In genomic region chr4:123693384-123693783, GRCm38 (mm10) we compare ENCODE assay signal across 26 mouse cellular contexts. TPM values are rescaled to one million over a fixed set of nuclear protein-coding genes. Genes with fewer than 3 reads are reported as not detected.
DNase-seq lines count a peak whose midpoint lies in the region; ATAC-seq lines count a peak whose summit lies in the region.
"Had no signal": no experiment of that assay in that cellular context is flagged by ENCODE, and none has a peak within 500 bp of the region (broad histone marks: within the 10 kb centered on the region; RNA-seq: fewer than 3 reads in every experiment).

No protein-coding gene starts in this region.

- H3K4me1 ChIP-seq in kidney, embryonic 16.5 days (ENCODE audit: insufficient read depth, low read length): no peaks in the 10 kb centered on the region
- H3K4me1 ChIP-seq in neural tube, embryonic 13.5 days (replicated peaks): no peaks in the 10 kb centered on the region
- no peaks in the 10 kb centered on the region for H3K4me1 ChIP-seq in neural tube, embryonic 14.5 days (ENCODE audit: control insufficient read depth, insufficient read depth, low read length)
- H3K4me1 ChIP-seq: embryonic facial prominence, embryonic 13.5 days; embryonic facial prominence, embryonic 15.5 days; forebrain, embryonic 10.5 days; forebrain, embryonic 12.5 days had no signal

- ATAC-seq in kidney, embryonic 16.5 days (ENCODE audit: low FRiP score, low TSS enrichment): peak; percentile 63
- no peak for ATAC-seq in neural tube, embryonic 13.5 days (ENCODE audit: low read depth)
- ATAC-seq in neural tube, embryonic 14.5 days (ENCODE audit: low read depth): peak; percentile 65
- ATAC-seq: activated CD4-positive, CD25-positive, alpha-beta regulatory T cell, adult 4 months; forebrain, embryonic 14.5 days; forebrain, embryonic 16.5 days; Patski had no signal

- H3K4me2 ChIP-seq in kidney, embryonic 16.5 days (replicated peaks; ENCODE audit: low read depth, low read length): no peak overlapping the region
- no peak overlapping the region for H3K4me2 ChIP-seq in neural tube, embryonic 13.5 days
- no peak overlapping the region for H3K4me2 ChIP-seq in neural tube, embryonic 14.5 days (ENCODE audit: low read depth, low read length)
- H3K4me2 ChIP-seq: embryonic facial prominence, embryonic 13.5 days; embryonic facial prominence, embryonic 15.5 days; forebrain, embryonic 12.5 days had no signal

- no peak overlapping the region for H3K4me3 ChIP-seq in kidney, embryonic 16.5 days (ENCODE audit: low read length)
- H3K4me3 ChIP-seq in neural tube, embryonic 13.5 days: no peak overlapping the region
- no peak overlapping the region for H3K4me3 ChIP-seq in neural tube, embryonic 14.5 days (ENCODE audit: low read depth, low read length)
- H3K4me3 ChIP-seq: embryonic facial prominence, embryonic 13.5 days; embryonic facial prominence, embryonic 15.5 days; erythroblast, embryonic 14.5 days; forebrain, embryonic 10.5 days; forebrain, embryonic 12.5 days had no signal

- H3K27ac ChIP-seq in kidney, embryonic 16.5 days (ENCODE audit: low read length): no peak overlapping the region
- H3K27ac ChIP-seq in neural tube, embryonic 13.5 days (replicated peaks): 0 out of 2 replicates have a peak overlapping the region, but pooled peaks have one; percentile 9
- no peak overlapping the region for H3K27ac ChIP-seq in neural tube, embryonic 14.5 days (ENCODE audit: low read depth, low read length)
- H3K27ac ChIP-seq: embryonic facial prominence, embryonic 13.5 days; embryonic facial prominence, embryonic 15.5 days; forebrain, embryonic 10.5 days; forebrain, embryonic 12.5 days had no signal

- H3K27me3 ChIP-seq in kidney, embryonic 16.5 days (ENCODE audit: insufficient read depth, low read length): no peaks in the 10 kb centered on the region
- H3K27me3 ChIP-seq in neural tube, embryonic 13.5 days: no peaks in the 10 kb centered on the region
- no peaks in the 10 kb centered on the region for H3K27me3 ChIP-seq in neural tube, embryonic 14.5 days (ENCODE audit: control insufficient read depth, insufficient read depth, low read length)
- H3K27me3 ChIP-seq: embryonic facial prominence, embryonic 13.5 days; embryonic facial prominence, embryonic 15.5 days; forebrain, embryonic 12.5 days; Patski had no signal

- WGBS in kidney, embryonic 16.5 days: 46% methylated on average over 12 of the region's 12 CpGs
- WGBS in neural tube, embryonic 13.5 days: 59% methylated on average over 12 of the region's 12 CpGs
- 61% methylated on average over 12 of the region's 12 CpGs for WGBS in neural tube, embryonic 14.5 days

- H3K9me3 ChIP-seq in kidney, embryonic 16.5 days (ENCODE audit: low read length): no peaks in the 10 kb centered on the region
- H3K9me3 ChIP-seq in neural tube, embryonic 13.5 days: no peaks in the 10 kb centered on the region
- no peaks in the 10 kb centered on the region for H3K9me3 ChIP-seq in neural tube, embryonic 14.5 days (ENCODE audit: control insufficient read depth, low read length)
- H3K9me3 ChIP-seq: embryonic facial prominence, embryonic 13.5 days; embryonic facial prominence, embryonic 15.5 days; forebrain, embryonic 10.5 days; forebrain, embryonic 12.5 days had no signal

- no peaks in the 10 kb centered on the region for H3K36me3 ChIP-seq in kidney, embryonic 16.5 days (ENCODE audit: insufficient read depth, low read length)
- no peaks in the 10 kb centered on the region for H3K36me3 ChIP-seq in neural tube, embryonic 13.5 days
- H3K36me3 ChIP-seq in neural tube, embryonic 14.5 days (ENCODE audit: control insufficient read depth, insufficient read depth, low read length): no peaks in the 10 kb centered on the region
- H3K36me3 ChIP-seq: embryonic facial prominence, embryonic 13.5 days; embryonic facial prominence, embryonic 15.5 days; forebrain, embryonic 10.5 days; forebrain, embryonic 12.5 days had no signal

- DNase-seq in kidney, postnatal 4 days: no peak
- DNase-seq in neural tube, embryonic 10.5 days (ENCODE audit: extremely low spot score, low spot score): no peak
- no peak for DNase-seq in layer of hippocampus, adult 11-12 months (ENCODE audit: low spot score)
- DNase-seq in natural killer cell, adult 2 months (ENCODE audit: low spot score in 2 of 2): no peak
- DNase-seq: adrenal gland, adult 2 months; adrenal gland, postnatal 10 days; adrenal gland, postnatal 25 days; cerebellum, adult 11 months; cerebellum, adult 18-20 months; cerebellum, adult 8-10 months; cerebellum, adult 9-11 months; cerebellum, postnatal 14 days; cerebellum, postnatal 36 days; embryo, embryonic 11 days had no signal

- no peak overlapping the region for H3K9ac ChIP-seq in kidney, embryonic 16.5 days (replicated peaks; ENCODE audit: low read length)
- no peak overlapping the region for H3K9ac ChIP-seq in neural tube, embryonic 13.5 days
- no peak overlapping the region for H3K9ac ChIP-seq in neural tube, embryonic 14.5 days (replicated peaks; ENCODE audit: low read depth, low read length)
- H3K9ac ChIP-seq: embryonic facial prominence, embryonic 13.5 days; embryonic facial prominence, embryonic 15.5 days; forebrain, embryonic 12.5 days had no signal

RNA-seq across cellular contexts. Expression of gene Macf1, which starts 9.2 kb away (rescaled TPM):
- 37.1 and 38.1 TPM in 2 replicates for polyA plus RNA-seq in kidney, embryonic 16.5 days (2015; fragmentation: Nextera tagmentation; extraction: Ambion mirVana)
- 57.7 and 59.3 TPM in 2 replicates for polyA plus RNA-seq in neural tube, embryonic 13.5 days (2015; fragmentation: Nextera tagmentation; extraction: Ambion mirVana)
- 111 and 144 TPM in 2 replicates for polyA plus RNA-seq in neural tube, embryonic 14.5 days (2014; fragmentation: Nextera tagmentation; extraction: Ambion mirVana)

RNA-seq across cellular contexts. Expression of gene Ndufs5, which starts 24.6 kb away (rescaled TPM):
- polyA plus RNA-seq in kidney, embryonic 16.5 days (2015; fragmentation: Nextera tagmentation; extraction: Ambion mirVana): 290 and 298 TPM in 2 replicates
- polyA plus RNA-seq in neural tube, embryonic 13.5 days (2015; fragmentation: Nextera tagmentation; extraction: Ambion mirVana): 469 and 474 TPM in 2 replicates
- polyA plus RNA-seq in neural tube, embryonic 14.5 days (2014; fragmentation: Nextera tagmentation; extraction: Ambion mirVana): 485 and 586 TPM in 2 replicates

RNA-seq across cellular contexts. Expression of gene Akirin1, which starts 56.8 kb away (rescaled TPM):
- 42.3 and 42.7 TPM in 2 replicates for polyA plus RNA-seq in kidney, embryonic 16.5 days (2015; fragmentation: Nextera tagmentation; extraction: Ambion mirVana)
- polyA plus RNA-seq in neural tube, embryonic 13.5 days (2015; fragmentation: Nextera tagmentation; extraction: Ambion mirVana): 81.7 and 88.7 TPM in 2 replicates
- polyA plus RNA-seq in neural tube, embryonic 14.5 days (2014; fragmentation: Nextera tagmentation; extraction: Ambion mirVana): 81.8 and 94.2 TPM in 2 replicates
